Mouse (Mus musculus): ENCODE results near the gene Vipr1. TPM values are rescaled to one million over a fixed set of nuclear protein-coding genes. Genes with fewer than 3 reads are reported as not detected.

Gene Vipr1
- total and polyA plus RNA-seq, 3 experiments, result 0.08 to 0.11 TPM; not detected in 1

DNA sequence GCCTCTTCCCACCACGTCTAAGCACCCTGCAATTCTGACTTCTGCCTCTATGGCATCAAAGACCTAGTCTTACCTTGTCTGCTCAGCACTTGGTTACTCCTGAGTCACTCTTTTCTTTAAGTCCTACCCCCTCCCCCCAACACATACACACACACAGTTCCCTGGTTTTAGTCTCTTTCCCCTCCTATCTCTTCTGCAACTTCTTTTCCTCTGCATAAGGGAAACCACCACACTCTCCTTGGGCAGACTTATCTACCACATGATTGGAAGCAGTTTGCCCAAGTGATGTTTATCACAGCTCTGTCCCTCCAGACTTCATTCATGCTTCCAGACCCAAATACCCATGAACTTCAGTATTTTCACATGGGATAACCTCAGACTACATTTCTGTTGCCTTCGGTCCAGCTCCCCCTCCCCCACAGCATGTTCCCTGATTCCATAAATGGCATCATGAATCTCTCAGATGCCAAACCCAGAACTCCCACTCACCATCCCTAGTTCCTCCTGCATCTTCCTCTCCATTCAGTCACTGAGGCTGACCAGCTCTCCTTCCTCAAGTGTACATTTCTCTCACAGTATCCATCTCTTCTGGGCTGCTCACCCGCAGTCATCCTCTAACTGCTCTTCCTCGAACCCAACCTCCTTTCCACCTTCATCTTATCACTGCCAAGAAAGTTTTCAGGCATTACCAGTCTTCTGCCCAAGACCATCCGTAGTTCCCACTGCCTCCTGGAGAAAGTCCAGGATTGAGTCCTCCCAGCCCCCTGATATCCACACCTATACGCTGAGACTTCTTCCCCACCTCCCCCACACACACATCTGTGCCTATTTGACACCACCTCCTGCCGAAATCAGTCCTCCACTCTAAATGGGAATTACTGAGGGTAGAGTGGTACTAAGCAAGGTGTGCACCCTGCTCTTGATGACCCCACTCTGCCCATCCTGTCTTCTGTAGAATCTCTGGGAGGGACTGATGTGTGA lies 66.3 kb downstream of the Vipr1 start:
- H3K9me3 ChIP-seq (replicated peaks; ENCODE audit: low read length), result no peaks in the 10 kb centered on the region
- peaks cover 16 to 41% of the 10 kb centered on the region in 2 experiments for H3K4me1 ChIP-seq (ENCODE audit: control insufficient read depth in 1 of 2, insufficient read depth in 2 of 2)
- peaks cover 9% of the 10 kb centered on the region for H3K79me2 ChIP-seq (replicated peaks; ENCODE audit: control insufficient read depth, extremely low read depth, insufficient read depth, poor library complexity, severe bottlenecking)
- H3K27me3 ChIP-seq (replicated peaks), result no peaks in the 10 kb centered on the region
- no peak overlapping the region for H3K9ac ChIP-seq (ENCODE audit: insufficient read depth, low read depth)
- in situ Hi-C loops (cut with MboI; ENCODE audit: low pct_ligation_motif_present, low pct_unique_long_range_greater_than_20kb, low sequenced_read_pairs) (no loop called here), dilution Hi-C loops (cut with MboI; ENCODE audit: extremely low pct_ligation_motif_present, extremely low pct_unique_long_range_greater_than_20kb, low sequenced_read_pairs) (no loop called here)
- H3K4me3 ChIP-seq (replicated peaks in 1 of 3; ENCODE audit: low read depth in 2 of 3, low read length in 2 of 3, poor library complexity in 1 of 3), result no peak overlapping the region
- peaks cover 7 to 23% of the 10 kb centered on the region in 2 experiments for H3K36me3 ChIP-seq (replicated peaks in 1 of 2; ENCODE audit: control insufficient read depth in 1 of 2, insufficient read depth in 1 of 2, low read length in 1 of 2)
- DNase-seq (ENCODE audit: extremely low read depth), result no peak
- TF ChIP-seq UBTF (IDR thresholded peaks at IDR 0.05; ENCODE audit: low read depth, low read length), result no peak
- no peak for TF ChIP-seq HCFC1 (IDR thresholded peaks at IDR 0.05; ENCODE audit: low read depth, low read length)
- TF ChIP-seq USF2 (conservative IDR thresholded peaks at IDR 0.05; ENCODE audit: low read depth, low read length), result no peak
- no peak for TF ChIP-seq EP300 (IDR thresholded peaks at IDR 0.05; ENCODE audit: low read length)
- no peak for TF ChIP-seq E2F4 (IDR thresholded peaks at IDR 0.05; ENCODE audit: insufficient replicate concordance, low read depth, low read length)
- no peak for TF ChIP-seq RAD21 (IDR thresholded peaks at IDR 0.05; ENCODE audit: low read depth, low read length)
- TF ChIP-seq GABPA (IDR thresholded peaks at IDR 0.05; ENCODE audit: insufficient replicate concordance, low read depth, low read length), result no peak
- H3K27ac ChIP-seq (ENCODE audit: insufficient read depth, low read depth), result no peak overlapping the region
- H3K4me2 ChIP-seq (ENCODE audit: insufficient read depth, low read depth, poor library complexity, severe bottlenecking), result no peak overlapping the region

DNA sequence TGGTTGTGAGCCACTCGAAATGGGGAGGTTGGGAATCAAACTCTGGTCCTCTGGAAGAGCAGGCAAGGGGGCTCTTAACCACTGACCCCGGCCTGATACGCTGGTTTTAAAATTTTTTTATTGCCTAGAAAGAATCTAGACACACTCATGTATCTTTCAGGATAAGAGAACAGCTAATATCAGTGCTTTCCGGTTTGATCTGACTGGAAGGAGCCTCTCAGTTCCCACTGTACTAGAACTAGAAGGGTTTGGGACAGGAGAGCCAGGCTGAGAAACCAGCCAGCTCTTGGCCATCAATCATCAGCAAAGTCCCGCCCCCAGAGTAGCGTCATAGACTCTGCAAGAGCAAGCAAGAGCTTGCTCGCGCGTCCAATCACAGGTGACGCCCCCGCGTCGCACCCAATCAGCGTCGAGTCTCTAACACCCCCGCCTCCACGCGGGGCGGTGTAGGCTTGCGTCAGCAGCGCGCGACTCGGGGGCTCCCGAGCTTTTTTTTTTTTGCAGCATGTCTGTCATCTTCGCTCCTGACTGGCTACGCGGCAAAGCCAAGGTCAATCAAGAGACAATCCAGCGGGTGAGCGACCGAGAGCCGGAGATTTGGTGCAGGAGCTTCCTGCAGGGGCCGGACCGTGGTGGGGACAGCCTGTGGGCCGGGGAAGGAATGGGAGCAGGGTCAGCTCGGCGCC lies 67.5 kb downstream of the Vipr1 start, which contains the start of gene Ss18l2:
Ss18l2 (plus strand) TSS at position 432 of the 686 bp plus-strand sequence.
- dilution Hi-C loops (cut with MboI; ENCODE audit: extremely low pct_ligation_motif_present, extremely low pct_unique_long_range_greater_than_20kb, low sequenced_read_pairs), result no loop called here
- peak; percentile 99 for DNase-seq (ENCODE audit: extremely low read depth)
- H3K4me3 ChIP-seq (replicated peaks in 1 of 3; ENCODE audit: low read depth in 2 of 3, low read length in 2 of 3, poor library complexity in 1 of 3), result peak within 1 kb of the TSS; percentile 87 to 96 (median 94)
- H3K9me3 ChIP-seq (replicated peaks; ENCODE audit: low read length), result no peaks in the 10 kb centered on the region
- peaks cover 9% of the 10 kb centered on the region for H3K79me2 ChIP-seq (replicated peaks; ENCODE audit: control insufficient read depth, extremely low read depth, insufficient read depth, poor library complexity, severe bottlenecking)
- H3K27ac ChIP-seq (ENCODE audit: insufficient read depth, low read depth), result peak within 1 kb of the TSS; percentile 65
- H3K27me3 ChIP-seq (replicated peaks), result no peaks in the 10 kb centered on the region
- peak within 1 kb of the TSS; percentile 96 for H3K9ac ChIP-seq (ENCODE audit: insufficient read depth, low read depth)
- H3K4me2 ChIP-seq (ENCODE audit: insufficient read depth, low read depth, poor library complexity, severe bottlenecking), result peak within 1 kb of the TSS; percentile 91
- H3K4me1 ChIP-seq (ENCODE audit: control insufficient read depth in 1 of 2, insufficient read depth in 2 of 2), result peaks cover 13 to 35% of the 10 kb centered on the region in 2 experiments
- in situ Hi-C loops (cut with MboI; ENCODE audit: low pct_ligation_motif_present, low pct_unique_long_range_greater_than_20kb, low sequenced_read_pairs), result no loop called here
- H3K36me3 ChIP-seq (replicated peaks in 1 of 2; ENCODE audit: control insufficient read depth in 1 of 2, insufficient read depth in 1 of 2, low read length in 1 of 2), result peaks cover 7 to 25% of the 10 kb centered on the region in 2 experiments
- TF ChIP-seq MAX (IDR thresholded peaks at IDR 0.05; ENCODE audit: low read length), result peak; percentile 86
- no peak; the same call in 1 of the 2 replicates for TF ChIP-seq GABPA (IDR thresholded peaks at IDR 0.05; ENCODE audit: insufficient replicate concordance, low read depth, low read length)
- no peak for TF ChIP-seq USF2 (conservative IDR thresholded peaks at IDR 0.05; ENCODE audit: low read depth, low read length)
- TF ChIP-seq ZKSCAN1 (IDR thresholded peaks at IDR 0.05; ENCODE audit: borderline replicate concordance, low read depth, low read length), result no peak
- 0 out of 2 replicates have a peak, but pooled peaks have one; percentile 49 for TF ChIP-seq POLR2AphosphoS2 (IDR thresholded peaks at IDR 0.05; ENCODE audit: low read depth, low read length)
- TF ChIP-seq HCFC1 (IDR thresholded peaks at IDR 0.05; ENCODE audit: low read depth, low read length), result peak; percentile 87
- peak; percentile 96 for TF ChIP-seq MAZ (IDR thresholded peaks at IDR 0.05; ENCODE audit: low read depth, low read length)
- TF ChIP-seq PAX5 (IDR thresholded peaks at IDR 0.05; ENCODE audit: low read length), result no peak
- TF ChIP-seq CHD2 (IDR thresholded peaks at IDR 0.05; ENCODE audit: low read length), result peak; percentile 92
- no peak for TF ChIP-seq MAFK (IDR thresholded peaks at IDR 0.05; ENCODE audit: insufficient replicate concordance, low read length)
- peak; percentile 75 for TF ChIP-seq MEF2A (IDR thresholded peaks at IDR 0.05; ENCODE audit: borderline replicate concordance, low read depth, low read length)
- TF ChIP-seq ZMIZ1 (IDR thresholded peaks at IDR 0.05; ENCODE audit: low read depth, low read length), result peak; percentile 51; the same call in 1 of the 2 replicates
- peak; percentile 97 for TF ChIP-seq MXI1 (IDR thresholded peaks at IDR 0.05; ENCODE audit: low read depth, low read length)
- peak; percentile 68; the same call in 1 of the 2 replicates for TF ChIP-seq IRF4 (IDR thresholded peaks at IDR 0.05; ENCODE audit: low read depth, low read length)
- TF ChIP-seq TCF12 (IDR thresholded peaks at IDR 0.05; ENCODE audit: low read depth, low read length), result peak; percentile 80
- no peak for TF ChIP-seq EP300 (IDR thresholded peaks at IDR 0.05; ENCODE audit: low read length)
- TF ChIP-seq ELF1 (IDR thresholded peaks at IDR 0.05; ENCODE audit: low read depth, low read length), result peak; percentile 57
- TF ChIP-seq ZC3H11A (IDR thresholded peaks at IDR 0.05; ENCODE audit: low read depth, low read length), result no peak
- no peak for TF ChIP-seq MYC (IDR thresholded peaks at IDR 0.05; ENCODE audit: low read depth, low read length)
- no peak for TF ChIP-seq RAD21 (IDR thresholded peaks at IDR 0.05; ENCODE audit: low read depth, low read length)
- peak; percentile 63; the same call in 1 of the 2 replicates for TF ChIP-seq E2F4 (IDR thresholded peaks at IDR 0.05; ENCODE audit: insufficient replicate concordance, low read depth, low read length)
- no peak for TF ChIP-seq CTCF (conservative IDR thresholded peaks at IDR 0.05 in 1 of 2, IDR thresholded peaks at IDR 0.05 in 1 of 2; ENCODE audit: low read depth in 2 of 2, low read length in 2 of 2)
- TF ChIP-seq RCOR1 (conservative IDR thresholded peaks at IDR 0.05; ENCODE audit: low read depth, low read length), result no peak
- 0 out of 2 replicates have a peak, but pooled peaks have one; percentile 40 for TF ChIP-seq JUND (conservative IDR thresholded peaks at IDR 0.05; ENCODE audit: low read depth, low read length)
- peak; percentile 65; the same call in 1 of the 2 replicates for TF ChIP-seq UBTF (IDR thresholded peaks at IDR 0.05; ENCODE audit: low read depth, low read length)
- TF ChIP-seq ETS1 (conservative IDR thresholded peaks at IDR 0.05; ENCODE audit: low read depth, low read length), result peak; percentile 36; the same call in 1 of the 2 replicates
